ENCODE assay signal across 8 mouse cellular contexts in the genomic region with DNA sequence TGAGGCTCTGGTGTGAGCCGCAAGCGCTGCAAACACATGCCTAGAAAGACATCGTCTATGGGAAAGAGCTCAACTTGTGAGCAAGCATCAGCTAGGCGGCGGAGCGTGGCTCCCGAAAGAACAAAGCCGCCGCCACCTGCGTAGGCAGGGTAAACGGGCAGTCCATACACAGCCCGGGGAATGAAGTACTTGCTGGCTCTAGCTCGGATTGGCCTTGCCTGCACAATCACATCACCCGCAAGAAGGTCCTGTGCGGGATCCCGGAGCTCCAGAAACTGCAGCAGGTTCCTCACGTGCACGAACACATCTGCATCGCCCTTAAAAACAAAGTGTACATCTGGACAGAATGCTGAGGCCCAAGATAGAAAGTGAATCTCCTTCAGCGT. TPM values are rescaled to one million over a fixed set of nuclear protein-coding genes. Genes with fewer than 3 reads are reported as not detected.
DNase-seq lines count a peak whose midpoint lies in the region; ATAC-seq and TF ChIP-seq lines count a peak whose summit lies in the region.

No protein-coding gene starts in this region.

- no peak overlapping the region for H3K27ac ChIP-seq in heart, postnatal 0 days (ENCODE audit: low read depth)
- no peak overlapping the region; the same call in 1 of the 2 replicates for H3K27ac ChIP-seq in bone marrow, adult 2 months (ENCODE audit: control insufficient read depth, insufficient read depth, low read depth, low read length, poor library complexity)
- no peak overlapping the region for H3K27ac ChIP-seq in hindbrain, embryonic 10.5 days
- H3K27ac ChIP-seq in midbrain, embryonic 11.5 days (ENCODE audit: low read depth, low read length), result no peak overlapping the region

- peaks cover 15% of the 10 kb centered on the region; the same call in 1 of the 2 replicates for H3K27me3 ChIP-seq in heart, postnatal 0 days (ENCODE audit: control insufficient read depth, insufficient read depth, low read length)
- peaks cover 42% of the 10 kb centered on the region for H3K27me3 ChIP-seq in hindbrain, embryonic 10.5 days (ENCODE audit: insufficient read depth, poor library complexity, severe bottlenecking)
- H3K27me3 ChIP-seq in midbrain, embryonic 11.5 days (ENCODE audit: control insufficient read depth, insufficient read depth, low read length), result peaks cover 27% of the 10 kb centered on the region

- peak overlapping the region; percentile 67 for H3K4me3 ChIP-seq in heart, postnatal 0 days (ENCODE audit: low read depth, low read length)
- peak overlapping the region; percentile 58 for H3K4me3 ChIP-seq in bone marrow, adult 2 months (replicated peaks; ENCODE audit: control insufficient read depth, low read depth, low read length)
- H3K4me3 ChIP-seq in hindbrain, embryonic 10.5 days, result peak overlapping the region; percentile 72
- peak overlapping the region; percentile 51; the same call in 1 of the 2 replicates for H3K4me3 ChIP-seq in midbrain, embryonic 11.5 days (ENCODE audit: low read depth, low read length)

- H3K9ac ChIP-seq in heart, postnatal 0 days (replicated peaks; ENCODE audit: low read depth, low read length), result no peak overlapping the region; the same call in 1 of the 2 replicates
- 0 out of 2 replicates have a peak overlapping the region, but pooled peaks have one; percentile 16 for H3K9ac ChIP-seq in midbrain, embryonic 11.5 days (ENCODE audit: low read length)

- TF ChIP-seq POLR2A in bone marrow, adult 2 months (IDR thresholded peaks at IDR 0.05; ENCODE audit: borderline replicate concordance, control insufficient read depth, low read depth, low read length), result no peak

- intact Hi-C loops in gastrocnemius, postnatal 14 days (cut with DNase I; ENCODE audit: low total_unique reads), result no loop called here

- H3K4me2 ChIP-seq in heart, postnatal 0 days (ENCODE audit: low read depth, low read length), result peak overlapping the region; percentile 99
- peak overlapping the region; percentile 97 for H3K4me2 ChIP-seq in midbrain, embryonic 11.5 days

- TF ChIP-seq EP300 in heart, postnatal 0 days (IDR thresholded peaks at IDR 0.05; ENCODE audit: low read depth), result no peak

- H3K36me3 ChIP-seq in heart, postnatal 0 days (replicated peaks; ENCODE audit: control insufficient read depth, insufficient read depth, low read length), result peaks cover 45% of the 10 kb centered on the region
- H3K36me3 ChIP-seq in hindbrain, embryonic 10.5 days, result peaks cover 46% of the 10 kb centered on the region
- H3K36me3 ChIP-seq in midbrain, embryonic 11.5 days (ENCODE audit: control insufficient read depth, insufficient read depth, low read length), result peaks cover 20% of the 10 kb centered on the region

- 48% methylated on average over 20 of the region's 20 CpGs for WGBS in heart, postnatal 0 days
- 62% methylated on average over 20 of the region's 20 CpGs for WGBS in bone marrow, adult 2 months
- 39% methylated on average over 20 of the region's 20 CpGs for WGBS in hindbrain, embryonic 10.5 days
- WGBS in midbrain, embryonic 11.5 days, result 29% methylated on average over 20 of the region's 20 CpGs

- no peak for DNase-seq in heart, postnatal 0 days (ENCODE audit: low spot score)
- no peak for DNase-seq in heart, adult 9 months (ENCODE audit: low spot score in 2 of 2)
- no peak for DNase-seq in hindbrain, embryonic 10.5 days (ENCODE audit: low spot score)
- no peak for DNase-seq in midbrain, embryonic 11.5 days (ENCODE audit: low spot score, missing footprints)
- no peak for DNase-seq in urinary bladder, postnatal 10 days (ENCODE audit: low spot score)
- no peak for DNase-seq in urinary bladder, adult 2 months (ENCODE audit: low spot score)
- no peak for DNase-seq in gastrocnemius, postnatal 14 days

- no peak for ATAC-seq in heart, postnatal 0 days (ENCODE audit: insufficient read depth, low read depth)
- peak; percentile 38 for ATAC-seq in midbrain, embryonic 11.5 days (ENCODE audit: low FRiP score)

- peaks cover 16% of the 10 kb centered on the region for H3K4me1 ChIP-seq in heart, postnatal 0 days (ENCODE audit: control insufficient read depth, insufficient read depth)
- H3K4me1 ChIP-seq in bone marrow, adult 2 months (ENCODE audit: control insufficient read depth, insufficient read depth, low read length), result no peaks in the 10 kb centered on the region
- peaks cover 25% of the 10 kb centered on the region for H3K4me1 ChIP-seq in hindbrain, embryonic 10.5 days (replicated peaks)
- H3K4me1 ChIP-seq in midbrain, embryonic 11.5 days (ENCODE audit: control insufficient read depth, insufficient read depth, low read length), result peaks cover 10% of the 10 kb centered on the region

- no peak for TF ChIP-seq CTCF in heart, postnatal 0 days (IDR thresholded peaks at IDR 0.05; ENCODE audit: low read depth)
- TF ChIP-seq CTCF in bone marrow, adult 2 months (IDR thresholded peaks at IDR 0.05; ENCODE audit: control insufficient read depth, insufficient read depth, low read length), result no peak

- H3K9me3 ChIP-seq in heart, postnatal 0 days (replicated peaks; ENCODE audit: control insufficient read depth, low read length), result no peaks in the 10 kb centered on the region
- no peaks in the 10 kb centered on the region for H3K9me3 ChIP-seq in hindbrain, embryonic 10.5 days
- H3K9me3 ChIP-seq in midbrain, embryonic 11.5 days (ENCODE audit: control insufficient read depth, low read length), result no peaks in the 10 kb centered on the region

RNA-seq across cellular contexts. Expression of gene B3gnt9, which starts 1.2 kb away (rescaled TPM):
- 6.0 and 9.7 TPM in 2 replicates for total RNA-seq in heart, postnatal 0 days (2014; rRNA removed; ENCODE audit: low replicate concordance)
- 7.3 and 7.7 TPM in 2 replicates for polyA plus RNA-seq in heart, postnatal 0 days (2015; fragmentation: Nextera tagmentation; extraction: Ambion mirVana)
- polyA plus RNA-seq in bone marrow, adult 2 months (2011; ENCODE audit: insufficient read depth, insufficient read length, low replicate concordance, missing spikeins), result 0.82 TPM in 1 of 2 replicates, not detected in the other
- 2.6 and 3.3 TPM in 2 replicates for polyA plus RNA-seq in hindbrain, embryonic 10.5 days (2016; fragmentation: Nextera tagmentation; extraction: Ambion mirVana)
- polyA plus RNA-seq in midbrain, embryonic 11.5 days (2014; fragmentation: Nextera tagmentation; extraction: Ambion mirVana), result 5.6 and 6.1 TPM in 2 replicates
- 34.1 and 34.5 TPM in 2 replicates for polyA plus RNA-seq in urinary bladder, adult 2 months (2012; rRNA removed)
- total RNA-seq in gastrocnemius, postnatal 14 days (2021), result 1 to 10 TPM; 5.1 to 6.1 TPM

RNA-seq across cellular contexts. Expression of gene Tradd, which starts 10.7 kb away (rescaled TPM):
- 9.0 and 10.4 TPM in 2 replicates for total RNA-seq in heart, postnatal 0 days (2014; rRNA removed; ENCODE audit: low replicate concordance)
- polyA plus RNA-seq in heart, postnatal 0 days (2015; fragmentation: Nextera tagmentation; extraction: Ambion mirVana), result 16.7 and 17.6 TPM in 2 replicates
- polyA plus RNA-seq in bone marrow, adult 2 months (2011; ENCODE audit: insufficient read depth, insufficient read length, low replicate concordance, missing spikeins), result 11.3 and 12.0 TPM in 2 replicates
- 15.4 and 16.3 TPM in 2 replicates for polyA plus RNA-seq in hindbrain, embryonic 10.5 days (2016; fragmentation: Nextera tagmentation; extraction: Ambion mirVana)
- polyA plus RNA-seq in midbrain, embryonic 11.5 days (2014; fragmentation: Nextera tagmentation; extraction: Ambion mirVana), result 11.3 and 15.0 TPM in 2 replicates
- polyA plus RNA-seq in urinary bladder, adult 2 months (2012; rRNA removed), result 15.1 and 15.8 TPM in 2 replicates
- 1 to 10 TPM; 2.8 to 3.9 TPM for total RNA-seq in gastrocnemius, postnatal 14 days (2021)

RNA-seq across cellular contexts. Expression of gene Fbxl8, which starts 10.7 kb away (rescaled TPM):
- total RNA-seq in heart, postnatal 0 days (2014; rRNA removed; ENCODE audit: low replicate concordance), result 1.5 and 6.4 TPM in 2 replicates
- polyA plus RNA-seq in heart, postnatal 0 days (2015; fragmentation: Nextera tagmentation; extraction: Ambion mirVana), result 3.6 and 4.3 TPM in 2 replicates
- 0.50 and 3.7 TPM in 2 replicates for polyA plus RNA-seq in bone marrow, adult 2 months (2011; ENCODE audit: insufficient read depth, insufficient read length, low replicate concordance, missing spikeins)
- polyA plus RNA-seq in hindbrain, embryonic 10.5 days (2016; fragmentation: Nextera tagmentation; extraction: Ambion mirVana), result 1.0 and 1.6 TPM in 2 replicates
- polyA plus RNA-seq in midbrain, embryonic 11.5 days (2014; fragmentation: Nextera tagmentation; extraction: Ambion mirVana), result 0.84 and 1.5 TPM in 2 replicates
- 9.1 and 9.5 TPM in 2 replicates for polyA plus RNA-seq in urinary bladder, adult 2 months (2012; rRNA removed)
- total RNA-seq in gastrocnemius, postnatal 14 days (2021), result 1 to 10 TPM; 1.3 TPM

RNA-seq across cellular contexts. Expression of gene Hsf4, which starts 15.8 kb away (rescaled TPM):
- 2.1 TPM in 1 of 2 replicates, not detected in the other for total RNA-seq in heart, postnatal 0 days (2014; rRNA removed; ENCODE audit: low replicate concordance)
- 0.34 and 0.43 TPM in 2 replicates for polyA plus RNA-seq in heart, postnatal 0 days (2015; fragmentation: Nextera tagmentation; extraction: Ambion mirVana)
- 0.95 TPM in 1 of 2 replicates, not detected in the other for polyA plus RNA-seq in bone marrow, adult 2 months (2011; ENCODE audit: insufficient read depth, insufficient read length, low replicate concordance, missing spikeins)
- 0.09 and 0.20 TPM in 2 replicates for polyA plus RNA-seq in hindbrain, embryonic 10.5 days (2016; fragmentation: Nextera tagmentation; extraction: Ambion mirVana)
- not detected in 2 replicates for polyA plus RNA-seq in midbrain, embryonic 11.5 days (2014; fragmentation: Nextera tagmentation; extraction: Ambion mirVana)
- 4.8 TPM in 2 replicates for polyA plus RNA-seq in urinary bladder, adult 2 months (2012; rRNA removed)
- 1 to 10 TPM in 1 of 2 experiments, under 1 TPM in 1; 0.95 to 1.4 TPM for total RNA-seq in gastrocnemius, postnatal 14 days (2021)

RNA-seq across cellular contexts. Expression of gene Nol3, which starts 22.2 kb away (rescaled TPM):
- total RNA-seq in heart, postnatal 0 days (2014; rRNA removed; ENCODE audit: low replicate concordance), result 6.8 and 13.2 TPM in 2 replicates
- 9.8 and 10.0 TPM in 2 replicates for polyA plus RNA-seq in heart, postnatal 0 days (2015; fragmentation: Nextera tagmentation; extraction: Ambion mirVana)
- 0.70 TPM in 1 of 2 replicates, not detected in the other for polyA plus RNA-seq in bone marrow, adult 2 months (2011; ENCODE audit: insufficient read depth, insufficient read length, low replicate concordance, missing spikeins)
- polyA plus RNA-seq in hindbrain, embryonic 10.5 days (2016; fragmentation: Nextera tagmentation; extraction: Ambion mirVana), result 1.2 and 2.1 TPM in 2 replicates
- polyA plus RNA-seq in midbrain, embryonic 11.5 days (2014; fragmentation: Nextera tagmentation; extraction: Ambion mirVana), result 2.0 and 3.2 TPM in 2 replicates
- 2.8 and 4.0 TPM in 2 replicates for polyA plus RNA-seq in urinary bladder, adult 2 months (2012; rRNA removed)
- total RNA-seq in gastrocnemius, postnatal 14 days (2021), result 10 to 100 TPM; 24.1 to 27.3 TPM
